Mouse (Mus musculus): ENCODE data around the gene Cttnbp2. TPM values are rescaled to one million over a fixed set of nuclear protein-coding genes. Genes with fewer than 3 reads are reported as not detected.

Cttnbp2 gene
- 0.65 TPM in 1 of 2 replicates, not detected in the other for polyA plus RNA-seq (2012; ENCODE audit: low replicate concordance)

DNA sequence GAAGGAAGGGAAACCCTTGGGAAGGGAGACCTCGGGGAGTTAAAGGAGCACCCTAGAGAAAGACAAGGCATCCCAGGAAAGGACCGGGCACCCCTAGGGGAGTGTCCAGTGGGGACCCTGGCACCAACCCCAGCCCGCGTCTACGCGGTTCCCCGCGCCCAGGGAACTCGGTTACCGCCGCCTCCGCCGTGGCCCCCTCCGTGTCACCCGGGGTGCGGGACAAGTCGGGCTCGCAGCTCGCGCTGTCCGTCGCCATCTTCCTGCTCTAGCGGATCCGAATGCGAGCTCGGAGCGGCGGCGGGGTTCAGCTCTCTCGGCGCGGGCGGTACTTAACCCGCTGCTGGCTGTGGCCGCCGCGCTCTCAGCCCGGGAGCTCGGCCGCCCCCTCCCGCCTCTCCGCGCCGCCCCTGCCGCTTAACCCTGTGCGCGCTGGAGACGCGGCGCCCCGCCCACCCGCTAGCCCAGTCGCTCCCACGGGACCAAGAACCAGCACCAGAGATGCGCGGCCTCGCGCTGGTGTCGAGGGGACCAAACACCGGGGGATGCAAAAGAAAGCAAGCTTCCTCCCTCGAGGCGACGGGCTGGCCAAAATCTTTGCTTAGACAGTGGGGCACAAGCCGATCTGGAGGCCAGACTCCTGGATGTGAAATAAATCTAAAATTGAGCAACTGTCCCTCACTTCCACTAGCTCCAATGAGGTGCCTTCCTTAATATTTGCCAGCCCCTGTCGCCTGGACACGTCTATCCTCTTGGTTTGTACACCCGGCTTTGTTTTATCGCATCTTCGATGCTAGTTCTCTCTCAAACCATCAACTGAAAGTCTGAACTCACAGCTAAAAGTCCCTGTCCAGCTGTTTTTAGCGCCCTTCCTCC, at the start of gene Cttnbp2:
Gene Cttnbp2 (minus strand): TSS at position 364 of the 873 bp plus-strand sequence.

